Mouse (Mus musculus) neural tube, postnatal 0 days (tissue): ENCODE results near the gene Krtcap2. TPM values are rescaled to one million over a fixed set of nuclear protein-coding genes. Genes with fewer than 3 reads are reported as not detected.
A peak's percentile ranks its signal among the peaks of the same experiment; 100 is the strongest.

ENCODE experiments used
- microRNA counts: library from miRNA; unstranded; fragments of <30 nt; microRNA quantifications from one replicate; lab custom pipeline; 2015
- microRNA-seq: library from miRNA; unstranded; fragments of <30 nt; microRNA quantifications from one replicate; pipeline ENCODE4, GENCODE M21; 2016
- polyA plus RNA-seq: library from polyadenylated mRNA; unstranded; fragments of >200 nt; fragmentation: Nextera tagmentation; extraction: Ambion mirVana; gene quantifications from 2 replicates; pipeline ENCODE4 v1.2.1, GENCODE M21; 2015

The Krtcap2 gene
- polyA plus RNA-seq = 272 and 290 TPM in 2 replicates

GRCm38 (mm10) chr3:89245688-89246171 lies at the start of gene Krtcap2:
Gene Krtcap2 (plus strand): TSS chr3:89245966.

DNA sequence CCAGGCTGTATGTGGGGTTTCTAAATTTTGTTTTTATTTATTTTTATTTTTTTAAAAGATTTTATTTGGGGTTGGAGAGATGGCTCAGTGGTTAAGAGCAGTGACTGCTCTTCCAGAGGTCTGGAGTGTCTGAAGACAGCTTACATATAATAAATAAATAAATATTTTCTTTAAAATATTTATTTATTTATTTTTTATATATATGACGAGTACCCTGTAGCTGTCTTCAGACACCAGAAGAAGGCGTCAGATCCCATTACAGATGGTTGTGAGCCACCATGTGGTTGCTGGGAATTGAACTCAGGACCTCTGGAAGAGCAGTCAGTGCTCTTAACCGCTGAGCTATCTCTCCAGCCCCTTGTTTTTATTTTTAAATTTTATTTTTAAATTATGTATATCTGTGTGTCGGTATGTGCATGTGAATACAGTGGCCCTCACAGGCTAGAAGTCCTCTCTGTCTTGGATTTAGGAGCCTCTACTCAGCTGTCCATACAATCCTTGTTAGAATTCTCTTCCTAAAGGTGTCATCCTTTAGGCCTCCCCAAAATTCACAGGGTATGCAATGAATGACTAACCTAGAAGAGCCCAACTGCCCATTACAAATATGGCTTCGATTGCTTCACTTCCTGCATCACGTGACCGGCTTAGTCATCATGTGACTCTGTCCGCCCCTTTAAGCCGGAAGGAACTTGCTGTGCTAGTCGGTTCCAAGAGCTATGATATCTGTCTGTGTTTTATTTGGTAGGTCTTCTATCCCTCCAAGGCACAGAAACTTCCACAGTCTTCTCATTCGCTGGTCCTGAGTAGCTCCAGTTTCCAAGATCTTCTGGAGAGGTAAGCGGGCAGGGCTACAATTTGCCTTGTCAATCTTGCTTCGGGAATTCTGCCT lies 43.3 kb upstream of the Krtcap2 start, which contains the start of gene Gba:
Gba (plus strand) TSS at position 676 of the 889 bp plus-strand sequence.

DNA sequence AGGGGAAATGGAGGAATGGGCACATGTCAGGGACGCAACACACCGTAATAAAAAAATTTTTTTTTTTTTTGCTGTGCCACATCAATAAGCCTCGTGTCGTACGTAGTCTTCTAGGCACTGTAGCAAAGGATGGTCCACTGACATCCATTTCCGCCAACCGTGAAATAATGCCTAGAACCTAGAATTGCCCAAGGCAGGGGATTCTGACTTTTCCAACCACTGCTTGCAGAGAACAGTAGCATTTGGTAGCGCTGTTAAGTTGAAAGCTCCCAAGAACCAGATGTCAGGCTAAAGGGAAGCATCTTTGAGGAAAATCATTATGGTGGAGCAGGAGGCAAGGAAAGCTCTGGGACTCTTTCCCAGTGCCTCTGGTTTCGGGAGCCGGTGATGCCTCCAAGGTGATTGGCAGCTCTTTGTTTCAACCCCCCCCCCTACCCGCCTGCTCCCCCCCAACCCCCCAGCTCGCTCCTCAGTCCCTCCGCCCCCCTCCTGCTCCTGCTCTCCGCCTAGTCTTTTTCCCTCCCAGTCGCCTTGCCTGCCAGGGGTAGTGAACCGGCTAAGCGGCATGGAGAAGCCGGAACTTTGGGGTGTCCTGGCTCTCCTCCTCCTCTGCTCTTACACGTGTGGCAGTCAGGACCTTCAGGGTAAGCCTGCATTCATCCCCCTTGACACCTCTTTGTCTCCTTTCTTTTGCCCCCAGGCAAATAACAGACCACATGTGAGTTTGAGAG lies 30.9 kb upstream of the Krtcap2 start, which contains the start of gene Thbs3:
Thbs3 (plus strand) TSS at position 500 of the 731 bp plus-strand sequence.

GRCm38 (mm10) chr3:89226900-89227299 lies 18.9 kb upstream of the Krtcap2 start, which contains the start of gene Mtx1:
Gene Mtx1 (minus strand): TSS chr3:89227088.

GRCm38 (mm10) chr3:89228836-89229235 lies 16.9 kb upstream of the Krtcap2 start, which contains the start of gene Muc1:
Gene Muc1 (plus strand): TSS chr3:89229057.

DNA sequence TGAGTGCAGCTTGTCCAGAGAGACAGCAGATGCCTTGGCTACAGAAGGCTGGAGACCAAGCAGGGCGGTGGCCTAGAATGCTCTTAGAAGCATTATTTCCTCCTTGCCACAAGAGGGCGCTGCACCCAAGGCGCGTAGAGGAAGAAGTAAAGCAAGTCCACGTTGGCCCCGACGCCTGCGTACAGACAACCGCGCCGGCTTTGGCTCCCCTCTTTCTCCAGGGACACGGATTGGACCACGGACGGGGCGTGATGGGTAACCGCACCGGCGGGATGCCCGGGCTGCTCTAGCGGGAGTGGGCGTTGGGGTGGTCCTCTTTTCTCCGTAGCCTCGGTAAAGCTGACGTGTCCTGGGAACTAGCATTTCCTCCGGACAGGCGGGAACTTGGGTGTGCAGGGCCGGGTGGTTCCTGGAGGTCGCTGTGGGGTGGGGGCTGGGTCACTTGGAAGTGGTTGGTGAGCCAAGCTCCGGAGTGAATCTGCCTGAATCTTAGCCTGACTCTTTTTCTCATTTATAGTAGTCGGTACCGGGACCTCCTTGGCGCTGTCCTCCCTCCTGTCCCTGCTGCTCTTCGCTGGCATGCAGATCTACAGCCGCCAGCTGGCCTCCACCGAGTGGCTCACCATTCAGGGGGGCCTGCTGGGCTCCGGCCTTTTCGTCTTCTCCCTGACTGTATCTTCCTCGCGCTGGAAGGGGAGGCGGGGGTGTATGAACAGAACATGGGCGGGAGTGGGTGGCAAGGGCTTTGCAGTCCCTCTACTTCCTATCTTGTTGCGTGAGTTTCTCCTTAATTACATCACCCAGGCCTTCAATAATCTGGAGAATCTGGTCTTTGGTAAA lies 715 bp downstream of the Krtcap2 start, which contains the start of gene Trim46:
Trim46 (minus strand) TSS at position 49 of the 840 bp plus-strand sequence.

DNA sequence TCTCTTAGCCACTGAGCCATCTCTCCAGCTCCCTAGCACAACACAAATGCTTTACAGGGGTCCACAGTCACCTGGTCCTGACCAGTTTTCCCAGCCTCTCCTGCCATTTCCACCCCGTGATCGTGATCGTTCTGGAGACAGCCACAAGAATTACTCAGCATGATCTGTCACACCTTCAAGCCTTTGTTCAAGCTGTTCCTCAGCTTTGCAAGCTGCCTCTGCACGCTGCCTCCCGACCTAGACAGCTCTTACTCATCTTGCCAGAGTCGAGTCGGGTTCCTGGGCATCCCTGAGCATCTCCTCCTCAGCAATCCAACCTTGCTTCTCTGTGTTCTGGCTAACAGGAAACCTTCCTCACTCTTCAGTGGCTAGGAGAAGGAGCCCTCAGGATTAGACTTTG lies 13.3 kb downstream of the Krtcap2 start, which contains the start of gene Dpm3:
Dpm3 (plus strand) TSS at position 283 of the 400 bp plus-strand sequence.

GRCm38 (mm10) chr3:89270051-89270755 lies 24.4 kb downstream of the Krtcap2 start, which contains the start of gene Slc50a1:
Gene Slc50a1 (minus strand): TSS chr3:89270570.

DNA sequence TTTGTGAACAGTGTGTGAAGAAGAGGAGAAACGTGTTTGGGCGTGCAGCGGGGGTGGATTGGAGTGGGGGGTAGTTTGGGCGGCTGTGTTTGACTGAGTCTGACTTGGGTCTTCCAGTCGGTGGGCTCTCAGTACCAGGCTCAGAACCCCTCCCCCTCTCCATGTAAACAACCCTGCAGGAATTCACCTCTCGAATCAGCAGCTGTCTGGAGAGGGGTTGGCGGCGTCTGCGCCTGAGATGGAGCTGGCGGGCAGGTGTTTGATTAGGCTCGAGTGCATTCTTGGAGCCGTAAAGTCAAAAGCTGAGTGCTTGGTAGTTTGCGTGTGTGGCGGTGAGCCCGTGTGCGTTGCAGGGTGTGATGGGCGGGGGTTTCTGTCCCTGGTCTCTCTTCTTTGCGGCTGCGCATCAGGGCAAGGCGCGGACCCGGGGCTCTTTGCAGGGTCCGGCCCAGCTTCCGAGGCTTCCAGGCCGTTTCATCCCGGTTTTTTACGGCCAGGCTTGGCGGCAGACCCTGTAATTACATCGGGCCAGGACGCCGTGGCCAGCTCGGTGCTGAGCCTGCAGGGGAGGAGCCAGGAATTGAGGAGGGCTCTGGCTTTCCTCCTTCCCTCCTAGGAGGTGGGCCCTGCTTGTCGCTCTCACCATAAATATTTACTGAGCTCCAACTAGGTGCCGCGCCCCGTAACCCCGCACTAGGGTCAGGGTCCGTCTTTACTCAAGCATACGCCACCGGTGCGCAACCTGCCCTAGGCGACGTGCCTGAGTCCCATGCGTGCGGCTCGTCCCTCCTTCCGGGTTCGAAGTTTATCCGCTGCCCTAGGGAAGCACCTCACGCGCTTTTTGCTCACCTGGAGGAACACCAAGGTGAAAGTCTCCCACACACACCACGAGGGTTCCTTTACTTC lies 35.1 kb downstream of the Krtcap2 start, which contains the start of gene Efna1:
Efna1 (minus strand) TSS at position 537 of the 906 bp plus-strand sequence.

MicroRNA genes within 50 kb of the gene (microRNA counts, 519-probe panel; counts per million panel counts)
- microRNA mmu-miR-92b (lab: Ali Mortazavi, UCI) = 3,231 counts per million, percentile 17 among the panel's probes with 10 or more counts

Small RNA genes lying within 50 kb of the gene (microRNA-seq; reads per million reads assigned to microRNA genes)
- 1,755 reads per million, percentile 80 among the genes with 10 or more reads in this experiment for gene Mir92b

Other genes with a start within 250 kb of the Krtcap2 start
- 99.3 and 116 TPM in 2 replicates for gene Rusc1, start 152.7 kb upstream of the Krtcap2 start, polyA plus RNA-seq
- not detected in 2 replicates for gene Gm43738, start 144.9 kb upstream of the Krtcap2 start, polyA plus RNA-seq
- 365 and 386 TPM in 2 replicates for gene Fdps, start 144.0 kb upstream of the Krtcap2 start, polyA plus RNA-seq
- gene Pklr, start 109.8 kb upstream of the Krtcap2 start, polyA plus RNA-seq = 0.05 and 0.23 TPM in 2 replicates
- 33.7 and 44.1 TPM in 2 replicates for gene Hcn3, start 85.8 kb upstream of the Krtcap2 start, polyA plus RNA-seq
- gene Clk2, start 81.2 kb upstream of the Krtcap2 start, polyA plus RNA-seq = 18.0 and 20.4 TPM in 2 replicates
- 157 and 167 TPM in 2 replicates for gene Scamp3, start 68.5 kb upstream of the Krtcap2 start, polyA plus RNA-seq
- 32.2 and 35.7 TPM in 2 replicates for gene Fam189b, start 62.8 kb upstream of the Krtcap2 start, polyA plus RNA-seq
- gene Gba, start 43.0 kb upstream of the Krtcap2 start, polyA plus RNA-seq = 44.1 and 48.5 TPM in 2 replicates
- gene Thbs3, start 30.8 kb upstream of the Krtcap2 start, polyA plus RNA-seq = 43.9 and 50.6 TPM in 2 replicates
- 160 and 167 TPM in 2 replicates for gene Mtx1, start 18.9 kb upstream of the Krtcap2 start, polyA plus RNA-seq
- gene Muc1, start 16.9 kb upstream of the Krtcap2 start, polyA plus RNA-seq = 0.67 and 1.2 TPM in 2 replicates
- 48.0 and 58.9 TPM in 2 replicates for gene Trim46, start 343 bp downstream of the Krtcap2 start, polyA plus RNA-seq
- 131 and 136 TPM in 2 replicates for gene Dpm3, start 13.4 kb downstream of the Krtcap2 start, polyA plus RNA-seq
- 56.5 and 58.8 TPM in 2 replicates for gene Slc50a1, start 24.6 kb downstream of the Krtcap2 start, polyA plus RNA-seq
- gene Efna1, start 35.2 kb downstream of the Krtcap2 start, polyA plus RNA-seq = 7.1 and 9.8 TPM in 2 replicates
- 90.5 and 99.5 TPM in 2 replicates for gene Efna3, start 77.0 kb downstream of the Krtcap2 start, polyA plus RNA-seq
- 2.2 and 2.3 TPM in 2 replicates for gene Efna4, start 92.1 kb downstream of the Krtcap2 start, polyA plus RNA-seq
- 77.7 and 84.5 TPM in 2 replicates for gene Adam15, start 104.0 kb downstream of the Krtcap2 start, polyA plus RNA-seq
- gene Dcst2, start 116.0 kb downstream of the Krtcap2 start, polyA plus RNA-seq = 0.26 and 0.42 TPM in 2 replicates
- 1.4 and 1.6 TPM in 2 replicates for gene Dcst1, start 119.3 kb downstream of the Krtcap2 start, polyA plus RNA-seq
- 1.1 and 1.4 TPM in 2 replicates for gene Zbtb7b, start 148.8 kb downstream of the Krtcap2 start, polyA plus RNA-seq
- gene Lenep, start 156.8 kb downstream of the Krtcap2 start, polyA plus RNA-seq = not detected in 2 replicates
- 22.5 and 26.6 TPM in 2 replicates for gene Flad1, start 165.9 kb downstream of the Krtcap2 start, polyA plus RNA-seq
- gene Cks1b, start 172.4 kb downstream of the Krtcap2 start, polyA plus RNA-seq = 65.2 and 67.0 TPM in 2 replicates
- gene Shc1, start 172.5 kb downstream of the Krtcap2 start, polyA plus RNA-seq = 13.9 and 16.1 TPM in 2 replicates
- gene Pygo2, start 184.2 kb downstream of the Krtcap2 start, polyA plus RNA-seq = 33.8 and 34.4 TPM in 2 replicates
- 25.3 and 29.2 TPM in 2 replicates for gene Pbxip1, start 190.7 kb downstream of the Krtcap2 start, polyA plus RNA-seq
- gene Pmvk, start 208.6 kb downstream of the Krtcap2 start, polyA plus RNA-seq = 136 and 148 TPM in 2 replicates